Mouse (Mus musculus) kidney, postnatal 25 days (tissue): ENCODE measurements around the gene Gemin6.
A peak's percentile ranks its signal among the peaks of the same experiment; 100 is the strongest.
"Not testable (repeated sequence)": the region's sequence is repeated elsewhere in the genome, so short reads cannot be mapped to it uniquely, and the experiment has no call there.

ENCODE experiments used
- DNase-seq, 2 experiments: peaks; one replicate each; pipeline ENCODE4 v3.0.0; 2021; ENCODE audit warnings: mixed read lengths in 2 of 2

The Gemin6 gene

DNA sequence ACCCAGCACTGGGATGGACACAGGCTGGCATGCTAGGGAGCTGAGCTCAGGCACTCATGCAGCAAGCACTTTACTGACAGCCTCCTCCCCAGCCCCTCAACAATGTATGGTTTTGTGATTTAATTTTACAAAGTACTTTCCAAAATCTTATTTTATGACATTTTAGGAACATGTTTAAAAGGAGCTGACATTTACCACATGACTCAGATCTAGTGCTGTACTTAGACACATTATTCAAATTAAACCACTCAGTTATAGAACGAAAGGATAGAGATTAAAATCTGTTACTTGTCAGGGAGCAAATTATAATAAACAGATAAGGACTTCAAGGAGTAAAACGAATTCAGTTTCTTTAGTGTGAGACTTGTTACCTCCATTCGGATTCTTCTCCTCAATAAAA is 11.2 kb downstream of the Gemin6 start:
- no peak for DNase-seq

- DNase-seq = no peak
These were observed 12.6 kb downstream of the Gemin6 start for GRCm38 (mm10) chr17:80236805-80237204.

GRCm38 (mm10) chr17:80237475-80237874 is 13.2 kb downstream of the Gemin6 start:
- DNase-seq = no peak

- DNase-seq = no peak
These were observed 17.4 kb downstream of the Gemin6 start for GRCm38 (mm10) chr17:80241594-80241993.

GRCm38 (mm10) chr17:80243116-80243515 is 18.9 kb downstream of the Gemin6 start:
- no peak for DNase-seq

GRCm38 (mm10) chr17:80252757-80253525 is 28.7 kb downstream of the Gemin6 start:
- no peak for DNase-seq

GRCm38 (mm10) chr17:80254421-80254820 is 30.2 kb downstream of the Gemin6 start:
- no peak for DNase-seq

DNA sequence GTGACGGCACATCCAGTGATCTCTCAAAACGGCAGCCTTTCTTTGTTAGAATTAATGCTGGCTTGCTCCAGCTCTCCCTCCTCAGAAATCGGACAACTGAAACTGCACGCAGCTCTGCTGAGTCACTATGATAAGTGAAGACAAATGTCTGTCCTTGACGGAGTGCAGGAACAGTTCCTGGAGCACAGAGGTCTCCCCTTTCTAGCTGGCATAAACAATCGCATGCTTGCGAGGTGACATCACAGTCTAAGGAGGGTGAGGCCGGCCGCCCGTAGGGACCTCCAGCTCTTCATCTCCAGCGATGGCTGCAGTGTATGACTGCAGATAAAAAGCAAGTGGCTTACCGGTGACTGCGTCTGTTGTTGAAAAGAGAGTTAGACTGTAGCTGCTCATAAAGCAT is 31.0 kb downstream of the Gemin6 start:
- peak; percentile 13 to 54 for DNase-seq

DNA sequence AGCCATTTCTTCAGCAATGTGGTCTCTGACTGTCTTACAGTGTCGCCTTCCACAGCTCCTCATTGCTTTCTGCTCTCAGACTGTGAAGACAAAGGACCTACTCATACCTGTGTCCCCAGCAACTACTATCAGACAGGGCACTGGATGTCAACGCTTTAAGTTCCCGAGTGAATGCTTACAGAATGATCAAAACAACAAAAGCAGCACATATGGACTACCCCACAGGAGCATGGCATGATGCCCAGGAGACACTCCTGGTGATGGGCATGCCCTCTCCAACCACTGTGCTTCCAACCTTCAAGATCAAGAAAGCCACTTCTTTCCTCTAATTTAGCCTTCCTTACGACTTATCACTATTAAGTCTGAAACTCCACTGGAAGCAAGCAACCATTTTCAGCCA is 42.8 kb downstream of the Gemin6 start:
- DNase-seq = no peak

GRCm38 (mm10) chr17:80268151-80268550 is 43.9 kb downstream of the Gemin6 start:
- DNase-seq = no peak

DNA sequence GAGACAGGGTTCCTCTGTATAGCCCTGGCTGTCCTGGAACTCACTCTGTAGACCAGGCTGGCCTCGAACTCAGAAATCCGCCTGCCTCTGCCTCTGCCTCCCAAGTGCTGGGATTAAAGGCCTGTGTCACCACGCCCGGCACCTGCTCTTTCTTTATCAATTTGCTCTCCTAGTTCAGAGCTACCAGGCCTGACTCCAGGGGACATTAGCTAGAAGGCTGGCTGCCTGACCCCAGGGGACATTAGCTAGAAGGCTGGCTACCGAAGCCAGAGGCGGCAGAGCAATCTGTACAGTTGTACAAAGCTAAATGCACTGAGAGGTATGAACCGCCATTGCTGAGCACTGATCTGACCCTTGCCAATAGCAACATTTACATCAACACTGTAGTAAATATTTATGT is 46.4 kb downstream of the Gemin6 start:
- DNase-seq = not testable (repeated sequence)
